Mouse (Mus musculus) heart, postnatal 0 days (tissue): Measurements from ENCODE around the gene Lmbrd1. TPM values are rescaled to one million over a fixed set of nuclear protein-coding genes. Genes with fewer than 3 reads are reported as not detected.
"Not testable (repeated sequence)": the region's sequence is repeated elsewhere in the genome, so short reads cannot be mapped to it uniquely, and the experiment has no call there.

Experiments used
- ATAC-seq: fragments of 200-750 bp; cut with Nextera tagmentation; 2 replicates; pipeline ENCODE4 v1.8.0; 2017; ENCODE audit warnings: low read depth, moderate number of reproducible peaks, moderate library complexity; ENCODE audit not compliant: insufficient read depth
- DNase-seq: peaks from one replicate; pipeline ENCODE4 v3.0.0-alpha.2; 2016; ENCODE audit warnings: low spot score
- H3K27ac ChIP-seq: fragments of 300-500 bp; sonication (generic); 2 replicates; pipeline ENCODE4 v1.5.1; 2014; ENCODE audit warnings: low read depth, mild to moderate bottlenecking
- H3K27me3 ChIP-seq: fragments of 300-500 bp; sonication (generic); 2 replicates; pipeline ENCODE4 v1.6.1; 2014; ENCODE audit warnings: low read length, mixed read lengths; ENCODE audit not compliant: control insufficient read depth, insufficient read depth
- H3K36me3 ChIP-seq: fragments of 300-500 bp; sonication (generic); replicated peaks from 2 replicates; pipeline ENCODE4 v1.6.1; 2014; ENCODE audit warnings: low read length, mixed read lengths; ENCODE audit not compliant: control insufficient read depth, insufficient read depth
- H3K4me1 ChIP-seq: fragments of 300-500 bp; sonication (generic); 2 replicates; pipeline ENCODE4 v1.6.1; 2014; ENCODE audit warnings: antibody characterized with exemption; ENCODE audit not compliant: control insufficient read depth, insufficient read depth
- H3K4me2 ChIP-seq: fragments of 300-500 bp; sonication (generic); 2 replicates; pipeline ENCODE4 v1.6.1; 2014; ENCODE audit warnings: low read depth, mild to moderate bottlenecking, low read length, moderate library complexity
- H3K4me3 ChIP-seq: fragments of 300-500 bp; sonication (generic); 2 replicates; pipeline ENCODE4 v1.5.1; 2014; ENCODE audit warnings: low read depth, low read length
- H3K9ac ChIP-seq: fragments of 300-500 bp; sonication (generic); replicated peaks from 2 replicates; pipeline ENCODE4 v1.6.1; 2014; ENCODE audit warnings: low read depth, low read length, mixed read lengths
- H3K9me3 ChIP-seq: fragments of 300-500 bp; sonication (generic); replicated peaks from 2 replicates; pipeline ENCODE4 v1.6.1; 2016; ENCODE audit warnings: low read length; ENCODE audit not compliant: control insufficient read depth
- CTCF ChIP-seq: IDR thresholded peaks from 2 replicates; pipeline ENCODE4 v1.5.1; 2016; ENCODE audit warnings: antibody characterized with exemption, control low read depth, low read depth
- EP300 ChIP-seq: IDR thresholded peaks from 2 replicates; pipeline ENCODE4 v1.6.1; 2016; ENCODE audit warnings: antibody characterized with exemption, low read depth
- WGBS: fragments of 180-500 bp; shearing (Covaris S2); extraction: QIAGEN DNeasy Blood & Tissue Kit; methylation state at CpG from one replicate; pipeline ENCODE4 v1.1.7; 2014; 5-methylcytosine and 5-hydroxymethylcytosine counted together
- polyA plus RNA-seq: library from polyadenylated mRNA; unstranded; fragments of >200 nt; fragmentation: Nextera tagmentation; extraction: Ambion mirVana; gene quantifications from 2 replicates; pipeline ENCODE4 v1.2.1, GENCODE M21; 2015
- total RNA-seq: library from RNA; depleted of rRNA; stranded (reverse); fragments of >200 nt; gene quantifications from 2 replicates; pipeline ENCODE4 v1.2.3, GENCODE M21; 2014; ENCODE audit warnings: low replicate concordance; rRNA removed

Gene Lmbrd1
- total RNA-seq (11.2 and 35.1 TPM in 2 replicates), polyA plus RNA-seq (28.9 and 35.5 TPM in 2 replicates)

DNA sequence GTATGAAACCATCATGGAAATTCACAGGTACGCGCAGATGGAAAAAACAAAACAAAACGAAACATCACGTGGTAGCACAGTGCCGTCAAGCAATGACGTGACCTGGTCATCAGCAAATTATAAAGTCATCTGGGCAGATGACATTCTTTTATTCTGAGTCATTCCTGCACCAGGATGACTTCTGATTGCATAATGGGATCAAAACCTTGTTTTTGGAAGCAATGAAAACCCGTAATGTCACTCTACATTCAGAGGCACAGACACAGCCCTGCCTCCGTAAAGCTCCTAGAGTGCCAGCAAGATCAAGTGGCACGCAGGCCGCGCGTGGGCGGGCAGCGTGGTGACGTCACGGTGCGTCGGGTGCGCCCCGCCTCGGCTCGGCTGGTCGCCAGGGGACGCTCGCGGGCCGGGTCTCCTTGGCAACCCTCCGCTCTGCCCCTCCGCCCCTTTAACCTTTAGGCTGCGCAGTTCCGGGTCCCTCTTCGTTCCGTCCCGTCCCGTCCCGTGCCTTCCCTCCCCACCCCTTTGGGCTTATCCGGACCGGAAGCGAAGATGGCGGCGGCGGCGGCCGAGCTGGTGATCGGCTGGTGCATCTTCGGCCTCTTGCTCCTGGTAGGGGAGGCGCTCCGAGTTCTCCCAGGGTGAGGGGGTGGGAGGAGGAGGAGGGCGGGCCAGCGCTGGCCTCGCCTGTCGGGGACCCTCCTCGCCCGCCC, at the start of gene Lmbrd1:
Gene Lmbrd1, plus strand, starts transcription at position 426 of the 713 bp plus-strand sequence.
- TF ChIP-seq CTCF (peak; percentile 50), EP300 (no peak; the same call in 1 of the 2 replicates)
- 2% methylated on average over 50 of the region's 54 CpGs for WGBS

DNA sequence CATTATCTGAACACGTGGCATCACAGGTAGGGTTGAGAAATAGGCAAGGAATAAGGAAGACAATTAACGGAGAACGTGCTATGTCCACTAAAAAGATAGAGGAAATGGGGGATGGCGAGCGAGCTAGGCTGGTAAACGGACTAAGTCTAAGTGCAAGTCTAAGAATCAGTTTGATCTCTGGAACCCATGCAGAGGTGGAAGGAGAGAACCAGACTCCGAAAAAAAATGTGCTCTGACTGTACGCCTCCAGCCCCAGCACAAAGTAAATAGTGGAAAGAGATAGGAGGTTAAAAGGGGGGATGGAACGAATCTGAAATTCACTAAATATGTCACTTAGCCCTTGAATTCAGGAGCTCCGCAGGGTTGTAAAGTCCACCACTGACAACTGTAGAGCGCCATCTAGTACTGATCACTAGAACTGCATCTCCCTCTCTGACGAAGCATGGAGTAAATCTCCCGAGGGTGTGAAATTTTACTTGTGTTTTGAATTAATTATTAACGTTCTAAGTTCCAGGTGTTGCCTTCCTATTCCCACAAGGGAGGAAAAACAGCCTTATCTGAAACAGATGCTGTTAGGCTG, 44.8 kb upstream of the Lmbrd1 start:
- H3K27me3 ChIP-seq = no peaks in the 10 kb centered on the region
- no peaks in the 10 kb centered on the region for H3K9me3 ChIP-seq
- H3K9ac ChIP-seq = no peak overlapping the region
- TF ChIP-seq CTCF = peak; percentile 49
- TF ChIP-seq EP300 = no peak
- WGBS = 34% methylated on average over 14 of the region's 14 CpGs
- H3K4me3 ChIP-seq = no peak overlapping the region
- H3K36me3 ChIP-seq = no peaks in the 10 kb centered on the region
- H3K4me1 ChIP-seq = no peaks in the 10 kb centered on the region
- ATAC-seq = no peak
- no peak overlapping the region for H3K27ac ChIP-seq
- DNase-seq = peak; percentile 43
- H3K4me2 ChIP-seq = peak overlapping the region; percentile 24

More for the DNA sequence above, at the start of gene Lmbrd1:
- no peaks in the 10 kb centered on the region; the same call in 1 of the 2 replicates for H3K4me1 ChIP-seq
- ATAC-seq = peak; percentile 92
- peak within 1 kb of the TSS; percentile 70 for H3K4me2 ChIP-seq
- no peaks in the 10 kb centered on the region for H3K27me3 ChIP-seq
- H3K9ac ChIP-seq = peak within 1 kb of the TSS; percentile 74
- H3K9me3 ChIP-seq = no peaks in the 10 kb centered on the region
- DNase-seq = peak; percentile 84
- H3K36me3 ChIP-seq = no peaks in the 10 kb centered on the region
- peak within 1 kb of the TSS; percentile 67 for H3K4me3 ChIP-seq
- H3K27ac ChIP-seq = peak within 1 kb of the TSS; percentile 52

DNA sequence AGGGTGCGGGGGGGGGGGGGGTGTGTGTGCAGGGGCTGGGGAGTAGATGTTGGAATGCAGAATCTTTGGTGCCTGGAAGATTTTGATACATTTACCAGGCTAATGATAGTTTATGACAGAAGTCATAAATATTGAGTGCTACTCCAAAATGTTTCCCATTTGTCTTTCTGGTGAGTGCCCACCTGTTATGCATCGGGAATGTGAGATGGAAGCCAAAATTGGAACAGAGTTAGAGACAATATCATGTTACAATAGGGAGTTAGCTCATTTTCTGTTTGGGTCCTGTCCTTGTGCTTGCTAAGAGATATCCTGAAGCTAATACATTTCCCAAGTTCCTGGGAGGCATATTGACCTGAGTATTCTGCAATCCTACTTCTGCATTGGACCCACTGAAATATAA, 28.3 kb upstream of the Lmbrd1 start:
- Histone ChIP-seq H3K4me3 (no peak overlapping the region), H3K4me1 (no peaks in the 10 kb centered on the region), H3K27me3 (no peaks in the 10 kb centered on the region), H3K36me3 (no peaks in the 10 kb centered on the region), H3K27ac (no peak overlapping the region), H3K9ac (no peak overlapping the region), H3K4me2 (no peak overlapping the region), H3K9me3 (no peaks in the 10 kb centered on the region)
- ATAC-seq = no peak
- WGBS = 34% methylated on average over 2 of the region's 2 CpGs
- no peak for TF ChIP-seq CTCF
- no peak for TF ChIP-seq EP300
- no peak for DNase-seq

- ATAC-seq (no peak), DNase-seq (no peak)
- 44% methylated on average over 1 of the region's 1 CpGs for WGBS
These were observed 18.5 kb upstream of the Lmbrd1 start for GRCm38 (mm10) chr1:24659914-24660313.

DNA sequence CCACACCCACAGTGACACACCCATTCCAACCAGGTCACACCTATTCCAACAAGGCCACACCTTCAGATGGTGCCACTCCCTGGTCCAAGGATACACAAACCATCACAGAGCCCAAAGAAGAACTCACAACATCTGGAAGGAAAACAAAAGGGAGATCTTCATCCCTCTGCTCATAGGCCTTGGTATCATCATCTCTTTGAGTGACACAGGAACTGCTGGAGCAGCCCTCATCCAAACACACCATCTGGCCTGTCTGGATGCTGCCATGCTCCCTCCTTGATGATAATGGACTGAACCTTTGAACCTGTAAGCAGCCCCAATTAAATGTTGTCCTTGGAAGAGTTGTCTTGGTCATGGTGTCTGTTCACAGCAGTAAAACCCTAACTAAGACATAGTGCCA, 17.8 kb upstream of the Lmbrd1 start:
- not testable (repeated sequence) for H3K4me1 ChIP-seq, H3K4me3 ChIP-seq, H3K9me3 ChIP-seq, DNase-seq, H3K36me3 ChIP-seq, H3K4me2 ChIP-seq, ATAC-seq, H3K27me3 ChIP-seq, H3K27ac ChIP-seq, H3K9ac ChIP-seq

More at GRCm38 (mm10) chr1:24659914-24660313, 18.5 kb upstream of the Lmbrd1 start:
- no peaks in the 10 kb centered on the region for H3K4me1 ChIP-seq
- no peak overlapping the region for H3K9ac ChIP-seq
- TF ChIP-seq EP300 (no peak), CTCF (no peak)
- H3K4me3 ChIP-seq = no peak overlapping the region
- H3K36me3 ChIP-seq = no peaks in the 10 kb centered on the region
- no peaks in the 10 kb centered on the region for H3K9me3 ChIP-seq
- no peak overlapping the region for H3K4me2 ChIP-seq
- H3K27ac ChIP-seq = no peak overlapping the region
- H3K27me3 ChIP-seq = no peaks in the 10 kb centered on the region

- TF ChIP-seq EP300 = no peak
- TF ChIP-seq CTCF = no peak
- Histone ChIP-seq H3K4me3 (no peak overlapping the region), H3K27me3 (no peaks in the 10 kb centered on the region), H3K9ac (no peak overlapping the region), H3K4me1 (no peaks in the 10 kb centered on the region), H3K36me3 (no peaks in the 10 kb centered on the region), H3K9me3 (no peaks in the 10 kb centered on the region), H3K4me2 (no peak overlapping the region), H3K27ac (no peak overlapping the region)
- 68% methylated on average over 3 of the region's 3 CpGs for WGBS
- ATAC-seq (no peak), DNase-seq (no peak)
These were observed 16.9 kb upstream of the Lmbrd1 start for GRCm38 (mm10) chr1:24661551-24661950.
